Mouse (Mus musculus) embryonic facial prominence, embryonic 14.5 days (tissue): ENCODE results near the gene Mcf2l. TPM values are rescaled to one million over a fixed set of nuclear protein-coding genes. Genes with fewer than 3 reads are reported as not detected.

Experiments
- ATAC-seq: fragments of 200-750 bp; cut with Nextera tagmentation; 2 replicates; pipeline ENCODE4 v1.8.0; 2017; ENCODE audit warnings: low read depth, moderate number of reproducible peaks, moderate TSS enrichment
- DNase-seq: peaks from one replicate; pipeline ENCODE4 v3.0.0-alpha.2; 2015; ENCODE audit warnings: low spot score
- H3K27ac ChIP-seq: fragments of 300-500 bp; sonication (generic); replicated peaks from 2 replicates; pipeline ENCODE4 v1.5.1; 2014; ENCODE audit warnings: low read depth, mild to moderate bottlenecking, low read length, moderate library complexity
- H3K27me3 ChIP-seq: fragments of 300-500 bp; sonication (generic); replicated peaks from 2 replicates; pipeline ENCODE4 v1.6.1; 2014; ENCODE audit warnings: low read length; ENCODE audit not compliant: control insufficient read depth, insufficient read depth
- H3K36me3 ChIP-seq: fragments of 300-500 bp; sonication (generic); 2 replicates; pipeline ENCODE4 v1.6.1; 2014; ENCODE audit warnings: low read length, mixed read lengths; ENCODE audit not compliant: control insufficient read depth, insufficient read depth
- H3K4me1 ChIP-seq: fragments of 300-500 bp; sonication (generic); 2 replicates; pipeline ENCODE4 v1.6.1; 2014; ENCODE audit warnings: antibody characterized with exemption, low read length; ENCODE audit not compliant: control insufficient read depth, insufficient read depth
- H3K4me2 ChIP-seq: fragments of 300-500 bp; sonication (generic); 2 replicates; pipeline ENCODE4 v1.6.1; 2014; ENCODE audit warnings: low read depth, mild to moderate bottlenecking, low read length, moderate library complexity, mixed read lengths
- H3K4me3 ChIP-seq: fragments of 300-500 bp; sonication (generic); 2 replicates; pipeline ENCODE4 v1.5.1; 2014; ENCODE audit warnings: low read depth, mild to moderate bottlenecking, low read length
- H3K9ac ChIP-seq: fragments of 300-500 bp; sonication (generic); 2 replicates; pipeline ENCODE4 v1.6.1; 2014; ENCODE audit warnings: low read depth, mild to moderate bottlenecking, low read length, moderate library complexity, mixed read lengths
- H3K9me3 ChIP-seq: fragments of 300-500 bp; sonication (generic); 2 replicates; pipeline ENCODE4 v1.6.1; 2016; ENCODE audit warnings: low read length; ENCODE audit not compliant: control insufficient read depth
- WGBS: fragments of 180-500 bp; shearing (Covaris S2); extraction: QIAGEN DNeasy Blood & Tissue Kit; methylation state at CpG from one replicate; pipeline ENCODE4 v1.1.7; 2014; 5-methylcytosine and 5-hydroxymethylcytosine counted together
- polyA plus RNA-seq: library from polyadenylated mRNA; unstranded; fragments of >200 nt; fragmentation: Nextera tagmentation; extraction: Ambion mirVana; gene quantifications from 2 replicates; pipeline ENCODE4 v1.2.1, GENCODE M21; 2014

Gene Mcf2l
- polyA plus RNA-seq, 1 experiment from 2014 or later = 20.3 TPM

GRCm38 (mm10) chr8:12994468-12994867 is 120.9 kb downstream of the Mcf2l start:
- ATAC-seq (no peak), DNase-seq (no peak)
- Histone ChIP-seq H3K27me3 (no peaks in the 10 kb centered on the region), H3K4me2 (no peak overlapping the region), H3K9me3 (no peaks in the 10 kb centered on the region), H3K36me3 (peaks cover 9% of the 10 kb centered on the region; the same call in 1 of the 2 replicates), H3K27ac (no peak overlapping the region), H3K4me3 (no peak overlapping the region), H3K9ac (no peak overlapping the region), H3K4me1 (peaks cover 25% of the 10 kb centered on the region)
- 64% methylated on average over 5 of the region's 5 CpGs for WGBS

GRCm38 (mm10) chr8:12995481-12995880 is 121.9 kb downstream of the Mcf2l start:
- H3K9ac ChIP-seq = no peak overlapping the region
- H3K4me2 ChIP-seq = no peak overlapping the region
- no peaks in the 10 kb centered on the region for H3K9me3 ChIP-seq
- H3K27ac ChIP-seq = peak overlapping the region; percentile 63
- 46% methylated on average over 5 of the region's 5 CpGs for WGBS
- H3K4me1 ChIP-seq = peaks cover 25% of the 10 kb centered on the region
- DNase-seq = peak; percentile 73
- no peak for ATAC-seq
- H3K27me3 ChIP-seq = no peaks in the 10 kb centered on the region
- H3K36me3 ChIP-seq = peaks cover 12% of the 10 kb centered on the region; the same call in 1 of the 2 replicates
- no peak overlapping the region for H3K4me3 ChIP-seq

GRCm38 (mm10) chr8:12996831-12997275 is 123.2 kb downstream of the Mcf2l start:
- Histone ChIP-seq H3K9me3 (no peaks in the 10 kb centered on the region), H3K4me2 (no peak overlapping the region), H3K9ac (0 out of 2 replicates have a peak overlapping the region, but pooled peaks have one; percentile 34), H3K27me3 (no peaks in the 10 kb centered on the region), H3K4me1 (peaks cover 25% of the 10 kb centered on the region), H3K36me3 (peaks cover 26% of the 10 kb centered on the region; the same call in 1 of the 2 replicates), H3K27ac (peak overlapping the region; percentile 63), H3K4me3 (no peak overlapping the region)
- DNase-seq = peak; percentile 78
- ATAC-seq = peak; percentile 84
- 36% methylated on average over 8 of the region's 8 CpGs for WGBS

- Histone ChIP-seq H3K27ac (no peak overlapping the region), H3K4me2 (no peak overlapping the region), H3K27me3 (no peaks in the 10 kb centered on the region), H3K4me1 (peaks cover 25% of the 10 kb centered on the region), H3K4me3 (no peak overlapping the region), H3K9me3 (no peaks in the 10 kb centered on the region), H3K9ac (no peak overlapping the region), H3K36me3 (peaks cover 40% of the 10 kb centered on the region; the same call in 1 of the 2 replicates)
- DNase-seq (no peak), ATAC-seq (no peak)
- WGBS = 73% methylated on average over 7 of the region's 8 CpGs
Observed at GRCm38 (mm10) chr8:12998331-12998730, 124.7 kb downstream of the Mcf2l start.

- no peak overlapping the region for H3K4me3 ChIP-seq
- DNase-seq = no peak
- H3K27me3 ChIP-seq = no peaks in the 10 kb centered on the region
- WGBS = 67% methylated on average over 9 of the region's 9 CpGs
- peaks cover 54% of the 10 kb centered on the region for H3K36me3 ChIP-seq
- H3K9ac ChIP-seq = no peak overlapping the region
- H3K4me2 ChIP-seq = no peak overlapping the region
- H3K9me3 ChIP-seq = no peaks in the 10 kb centered on the region
- H3K27ac ChIP-seq = no peak overlapping the region
- no peak for ATAC-seq
- peaks cover 25% of the 10 kb centered on the region for H3K4me1 ChIP-seq
Observed at GRCm38 (mm10) chr8:12999793-13000192, 126.2 kb downstream of the Mcf2l start.

- WGBS = 51% methylated on average over 4 of the region's 4 CpGs
- H3K4me3 ChIP-seq = no peak overlapping the region
- H3K9ac ChIP-seq = no peak overlapping the region
- DNase-seq (no peak), ATAC-seq (no peak)
- H3K4me2 ChIP-seq = no peak overlapping the region
- H3K27me3 ChIP-seq = no peaks in the 10 kb centered on the region
- H3K27ac ChIP-seq = no peak overlapping the region
- H3K36me3 ChIP-seq = peaks cover 76% of the 10 kb centered on the region
- H3K9me3 ChIP-seq = peaks cover 6% of the 10 kb centered on the region; the same call in 1 of the 2 replicates
- H3K4me1 ChIP-seq = no peaks in the 10 kb centered on the region
Observed at GRCm38 (mm10) chr8:13007458-13007857, 133.9 kb downstream of the Mcf2l start.

GRCm38 (mm10) chr8:13010313-13010712 is 136.7 kb downstream of the Mcf2l start:
- no peak for ATAC-seq
- no peak overlapping the region for H3K4me3 ChIP-seq
- peaks cover 67% of the 10 kb centered on the region for H3K36me3 ChIP-seq
- no peaks in the 10 kb centered on the region for H3K4me1 ChIP-seq
- no peak overlapping the region for H3K4me2 ChIP-seq
- no peaks in the 10 kb centered on the region for H3K27me3 ChIP-seq
- H3K9me3 ChIP-seq = peaks cover 6% of the 10 kb centered on the region; the same call in 1 of the 2 replicates
- no peak for DNase-seq
- 78% methylated on average over 4 of the region's 4 CpGs for WGBS
- H3K27ac ChIP-seq = no peak overlapping the region
- H3K9ac ChIP-seq = no peak overlapping the region

GRCm38 (mm10) chr8:13019560-13019959 is 146.0 kb downstream of the Mcf2l start:
- Histone ChIP-seq H3K27ac (no peak overlapping the region), H3K4me2 (no peak overlapping the region), H3K4me3 (no peak overlapping the region), H3K4me1 (no peaks in the 10 kb centered on the region), H3K9me3 (no peaks in the 10 kb centered on the region), H3K9ac (no peak overlapping the region), H3K36me3 (0 out of 2 replicates have a peak, but pooled peaks cover 5% of the 10 kb centered on the region), H3K27me3 (no peaks in the 10 kb centered on the region)
- WGBS = 54% methylated on average over 4 of the region's 4 CpGs
- DNase-seq = no peak
- no peak for ATAC-seq

GRCm38 (mm10) chr8:13021830-13022229 is 148.2 kb downstream of the Mcf2l start:
- 0 out of 2 replicates have a peak, but pooled peaks cover 2% of the 10 kb centered on the region for H3K36me3 ChIP-seq
- H3K4me1 ChIP-seq = no peaks in the 10 kb centered on the region
- DNase-seq = no peak
- 93% methylated on average over 8 of the region's 8 CpGs for WGBS
- no peak overlapping the region for H3K4me2 ChIP-seq
- no peaks in the 10 kb centered on the region for H3K9me3 ChIP-seq
- no peak overlapping the region for H3K27ac ChIP-seq
- H3K9ac ChIP-seq = no peak overlapping the region
- ATAC-seq = no peak
- H3K4me3 ChIP-seq = no peak overlapping the region
- no peaks in the 10 kb centered on the region for H3K27me3 ChIP-seq
